Mouse (Mus musculus): Measurements from ENCODE around the gene Dock3. TPM values are rescaled to one million over a fixed set of nuclear protein-coding genes. Genes with fewer than 3 reads are reported as not detected.

Dock3 gene
- not detected in 4 replicates for total RNA-seq (2023; ENCODE audit: inconsistent age)

GRCm38 (mm10) chr9:107231539-107232139, at the start of gene Dock3:
TSS of gene Dock3 (minus strand) at chr9:107231909.

DNA sequence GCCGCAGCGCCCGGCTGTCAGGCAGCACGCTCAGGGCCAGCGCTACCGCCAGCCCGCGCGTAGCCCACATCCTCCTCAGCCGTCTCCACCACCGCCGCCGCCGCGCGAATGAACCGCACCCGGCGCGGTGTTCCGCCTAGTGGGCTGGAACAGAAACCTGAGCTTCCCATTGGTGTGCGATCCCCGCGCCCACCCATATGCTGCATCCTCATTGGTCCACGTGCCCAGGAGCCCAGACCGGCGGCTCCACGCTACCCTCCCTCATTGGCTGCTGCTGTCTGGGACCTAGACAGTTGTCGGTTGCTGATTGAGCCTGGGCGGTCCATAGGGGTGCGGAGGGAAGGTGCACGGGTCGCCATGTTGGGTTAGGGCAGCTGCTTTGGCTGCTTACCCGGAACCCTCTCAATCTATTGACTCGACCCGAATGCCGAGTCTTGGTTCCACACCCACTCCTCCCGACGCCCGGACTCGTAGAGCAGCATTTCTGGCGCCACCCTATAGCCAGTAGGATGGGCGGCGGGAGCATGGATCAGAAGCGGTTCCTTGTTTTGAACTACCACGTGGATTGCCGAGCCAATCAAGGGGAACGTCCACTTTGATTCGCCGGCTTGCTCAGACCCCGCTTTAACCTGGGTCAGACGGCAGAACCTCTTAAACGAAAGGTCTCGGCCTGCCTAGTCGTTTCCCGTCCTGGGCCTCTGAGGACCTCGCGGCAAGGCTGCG, 339.7 kb downstream of the Dock3 start, which contains the start of gene Manf:
TSS of gene Manf (minus strand) at position 151 of the 723 bp plus-strand sequence.

GRCm38 (mm10) chr9:106886828-106887702, 344.6 kb downstream of the Dock3 start, which contains the start of gene Rbm15b:
TSS of gene Rbm15b (minus strand) at chr9:106887428.

Other genes starting within 250 kb of the Dock3 start
- gene Mapkapk3, start 58.0 kb upstream of the Dock3 start, total RNA-seq (2023; ENCODE audit: inconsistent age): 25.6 to 32.2 TPM (median 27.0 TPM) in 4 replicates
- 0.38 to 1.1 TPM (median 0.86 TPM) in 4 replicates for gene Cish, start 64.1 kb upstream of the Dock3 start, total RNA-seq (2023; ENCODE audit: inconsistent age)
- gene Hemk1, start 106.4 kb upstream of the Dock3 start, total RNA-seq (2023; ENCODE audit: inconsistent age): 10.3 to 13.4 TPM (median 11.9 TPM) in 4 replicates
- gene 6430571L13Rik, start 108.7 kb upstream of the Dock3 start, total RNA-seq (2023; ENCODE audit: inconsistent age): 0.26 to 2.1 TPM (median 1.0 TPM) in 4 replicates
- 0.48 to 2.7 TPM (median 0.81 TPM) in 4 replicates for gene Cacna2d2, start 167.7 kb upstream of the Dock3 start, total RNA-seq (2023; ENCODE audit: inconsistent age)

All from B cell, adult (primary cell).